Mouse (Mus musculus): ENCODE results near the gene Pim3. TPM values are rescaled to one million over a fixed set of nuclear protein-coding genes. Genes with fewer than 3 reads are reported as not detected.

The Pim3 gene
- total and polyA plus RNA-seq, 3 experiments, result 33.6 to 41.6 TPM; not detected in 1

DNA sequence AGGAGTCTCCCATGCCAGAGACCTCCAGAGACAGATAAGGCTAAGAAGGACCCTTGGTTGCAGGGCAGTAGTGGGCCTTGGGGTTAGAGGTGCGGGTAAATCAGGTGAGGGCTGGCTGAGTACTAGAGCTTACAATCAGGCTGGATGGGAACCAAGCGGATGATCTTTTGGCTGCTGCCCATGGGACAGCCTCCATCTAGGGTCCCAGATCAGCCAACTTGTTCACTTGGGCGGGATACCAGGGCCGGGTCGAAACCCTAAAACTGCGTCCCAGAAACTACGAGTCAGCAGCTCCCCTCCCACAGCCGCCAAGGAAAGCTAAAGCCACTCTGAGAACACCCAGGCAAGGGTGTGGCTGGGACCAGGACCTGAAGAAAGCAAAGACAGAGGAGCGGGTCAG lies 8.9 kb upstream of the Pim3 start:
- no peak overlapping the region for H3K27ac ChIP-seq (ENCODE audit: control insufficient read depth, low read depth, low read length)
- no peaks in the 10 kb centered on the region for H3K9me3 ChIP-seq (replicated peaks; ENCODE audit: insufficient read depth, low read length)
- no peaks in the 10 kb centered on the region for H3K79me2 ChIP-seq (ENCODE audit: control insufficient read depth, insufficient read depth, low read length, poor library complexity)
- H3K36me3 ChIP-seq (ENCODE audit: control insufficient read depth in 1 of 2, insufficient read depth in 2 of 2, low read length in 2 of 2), result no peaks in the 10 kb centered on the region
- no peak overlapping the region for H3K4me3 ChIP-seq (ENCODE audit: control insufficient read depth in 1 of 2, insufficient read depth in 1 of 2, low read depth in 2 of 2, low read length in 2 of 2)
- TF ChIP-seq MYB (IDR thresholded peaks at IDR 0.05; ENCODE audit: low read depth, low read length), result no peak
- no peak for TF ChIP-seq CTCF (IDR thresholded peaks at IDR 0.05 in 2 of 3, conservative IDR thresholded peaks at IDR 0.05 in 1 of 3; ENCODE audit: control insufficient read depth in 1 of 3, insufficient read depth in 1 of 3, low read depth in 2 of 3, low read length in 3 of 3, poor library complexity in 1 of 3, severe bottlenecking in 1 of 3)
- TF ChIP-seq GATA1 (IDR thresholded peaks at IDR 0.05; ENCODE audit: low read depth, low read length), result no peak
- TF ChIP-seq RCOR1 (IDR thresholded peaks at IDR 0.05; ENCODE audit: low read depth, low read length), result no peak
- no peak for TF ChIP-seq SMC3 (IDR thresholded peaks at IDR 0.05; ENCODE audit: low read depth, low read length)
- TF ChIP-seq POLR2A (IDR thresholded peaks at IDR 0.05; ENCODE audit: control insufficient read depth in 1 of 2, insufficient read depth in 1 of 2, low read depth in 1 of 2, low read length in 2 of 2, poor library complexity in 1 of 2), result no peak
- no peak for TF ChIP-seq MAFK (IDR thresholded peaks at IDR 0.05; ENCODE audit: borderline replicate concordance, low read depth, low read length)
- no peaks in the 10 kb centered on the region for H3K4me1 ChIP-seq (ENCODE audit: control insufficient read depth in 1 of 2, insufficient read depth in 2 of 2, low read length in 2 of 2)
- no peak overlapping the region for H3K9ac ChIP-seq (ENCODE audit: control insufficient read depth, low read depth, low read length, poor library complexity, severe bottlenecking)
- peaks cover 0 to 14% of the 10 kb centered on the region in 2 experiments; a peak in 3 of 4 replicates for H3K27me3 ChIP-seq (ENCODE audit: control insufficient read depth in 1 of 2, insufficient read depth in 2 of 2, low read length in 2 of 2)
- no peak for DNase-seq (ENCODE audit: low read depth, low spot score)

DNA sequence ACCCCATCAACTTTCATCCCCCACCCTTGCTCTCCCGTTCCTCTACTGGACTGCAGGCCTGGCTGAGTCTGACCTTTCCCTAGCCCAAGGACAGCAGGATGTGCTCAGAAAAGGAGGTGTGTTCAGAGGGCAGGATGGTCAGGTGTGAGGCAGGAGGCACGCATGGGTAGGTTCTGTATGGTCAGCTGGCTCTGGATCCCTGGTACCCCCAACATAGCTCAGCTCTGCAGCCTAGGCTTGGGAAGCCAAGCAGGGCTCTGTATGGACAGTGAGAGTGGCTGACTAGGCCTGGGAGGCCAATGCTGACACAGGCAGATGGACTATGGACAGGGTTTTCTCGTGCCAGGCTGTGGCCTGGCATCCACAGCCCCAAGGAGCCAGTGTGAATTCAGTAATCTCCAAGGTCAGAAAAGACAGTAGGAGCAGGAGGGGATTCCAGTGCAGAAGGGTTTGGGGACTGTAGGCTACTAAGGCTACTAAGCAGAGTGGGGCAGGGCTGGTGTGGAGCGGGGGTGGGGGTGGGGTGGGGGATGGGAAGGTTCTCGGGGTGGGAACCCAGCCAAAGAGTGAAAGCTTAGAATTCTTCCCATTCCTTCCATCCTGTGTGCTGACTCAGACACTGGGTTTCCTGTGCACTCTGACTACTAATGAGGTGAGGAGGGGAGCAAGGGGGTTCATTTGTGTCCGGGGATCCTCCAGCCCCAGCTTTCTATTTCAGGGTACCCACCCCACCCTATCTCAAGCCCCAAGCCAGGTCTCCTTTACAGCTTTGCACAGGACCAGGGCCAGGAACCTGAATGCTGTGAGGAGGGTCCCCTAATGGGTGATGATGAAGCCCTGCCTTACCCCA lies 7.6 kb upstream of the Pim3 start:
- DNase-seq (ENCODE audit: low read depth, low spot score), result no peak
- H3K4me3 ChIP-seq (ENCODE audit: control insufficient read depth in 1 of 2, insufficient read depth in 1 of 2, low read depth in 2 of 2, low read length in 2 of 2), result no peak overlapping the region
- no peaks in the 10 kb centered on the region for H3K79me2 ChIP-seq (ENCODE audit: control insufficient read depth, insufficient read depth, low read length, poor library complexity)
- H3K9ac ChIP-seq (ENCODE audit: control insufficient read depth, low read depth, low read length, poor library complexity, severe bottlenecking), result no peak overlapping the region
- H3K27ac ChIP-seq (ENCODE audit: control insufficient read depth, low read depth, low read length), result no peak overlapping the region
- TF ChIP-seq TAL1 (IDR thresholded peaks at IDR 0.05; ENCODE audit: low read length) (no peak), USF1 (IDR thresholded peaks at IDR 0.05; ENCODE audit: low read depth, low read length) (no peak), BHLHE40 (IDR thresholded peaks at IDR 0.05; ENCODE audit: borderline replicate concordance, low read depth, low read length) (no peak), TBP (IDR thresholded peaks at IDR 0.05; ENCODE audit: low read depth, low read length) (no peak), ZKSCAN1 (IDR thresholded peaks at IDR 0.05; ENCODE audit: low read depth, low read length) (no peak), MAX (IDR thresholded peaks at IDR 0.05; ENCODE audit: low read length) (no peak), NRF1 (IDR thresholded peaks at IDR 0.05; ENCODE audit: insufficient read depth, low read depth, low read length, poor library complexity, severe bottlenecking) (no peak), ELF1 (IDR thresholded peaks at IDR 0.05; ENCODE audit: low read depth, low read length) (no peak), POLR2AphosphoS2 (IDR thresholded peaks at IDR 0.05; ENCODE audit: low read length) (no peak), MAFK (IDR thresholded peaks at IDR 0.05; ENCODE audit: borderline replicate concordance, low read depth, low read length) (no peak)
- H3K27me3 ChIP-seq (ENCODE audit: control insufficient read depth in 1 of 2, insufficient read depth in 2 of 2, low read length in 2 of 2), result peaks cover 0 to 12% of the 10 kb centered on the region in 2 experiments; a peak in 3 of 4 replicates
- H3K9me3 ChIP-seq (replicated peaks; ENCODE audit: insufficient read depth, low read length), result no peaks in the 10 kb centered on the region
- H3K4me1 ChIP-seq (ENCODE audit: control insufficient read depth in 1 of 2, insufficient read depth in 2 of 2, low read length in 2 of 2), result no peaks in the 10 kb centered on the region
- H3K36me3 ChIP-seq (ENCODE audit: control insufficient read depth in 1 of 2, insufficient read depth in 2 of 2, low read length in 2 of 2), result no peaks in the 10 kb centered on the region

Data from MEL (cell line).